Mouse (Mus musculus): ENCODE data around the gene Zcchc3.

GRCm38 (mm10) chr2:152438963-152439362 is 24.1 kb upstream of the Zcchc3 start:
- TF ChIP-seq GATA1 (IDR thresholded peaks at IDR 0.05; ENCODE audit: low read length) (no peak), TAL1 (IDR thresholded peaks at IDR 0.05; ENCODE audit: low read length) (no peak)
